Mouse (Mus musculus): ENCODE results near the gene Peli1. TPM values are rescaled to one million over a fixed set of nuclear protein-coding genes. Genes with fewer than 3 reads are reported as not detected.
A peak's percentile ranks its signal among the peaks of the same experiment; 100 is the strongest.

Gene Peli1
- polyA plus RNA-seq, 1 experiment from 2014 or later: 11.7 TPM

DNA sequence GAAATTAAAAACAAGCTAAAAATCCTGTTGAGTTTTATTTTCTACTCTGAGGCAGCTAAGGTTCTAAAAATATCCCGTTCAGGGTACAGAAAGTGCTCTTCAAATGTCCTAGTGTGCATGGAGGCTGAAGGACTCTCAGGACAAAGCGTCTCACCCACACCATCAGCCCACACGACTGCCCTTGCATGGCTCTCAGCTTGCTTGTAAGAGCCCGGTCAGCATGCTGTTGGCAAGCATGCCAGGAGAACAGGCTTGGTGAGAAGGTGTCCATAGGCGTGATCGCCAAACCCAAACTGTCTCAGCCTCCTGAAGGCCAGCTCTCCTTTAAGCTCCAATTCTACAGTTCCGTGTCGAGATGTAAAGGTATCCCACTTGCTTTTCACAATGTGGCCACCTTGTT is 29.7 kb upstream of the Peli1 start:
- Histone ChIP-seq H3K36me3 (replicated peaks) (no peaks in the 10 kb centered on the region), H3K4me2 (no peak overlapping the region), H3K27me3 (0 out of 2 replicates have a peak, but pooled peaks cover 2% of the 10 kb centered on the region), H3K9ac (no peak overlapping the region), H3K9me3 (replicated peaks) (no peaks in the 10 kb centered on the region), H3K27ac (replicated peaks) (no peak overlapping the region), H3K4me3 (replicated peaks) (no peak overlapping the region), H3K4me1 (replicated peaks) (no peaks in the 10 kb centered on the region)
- ATAC-seq (ENCODE audit: insufficient read depth): no peak
- WGBS (ENCODE audit: insufficient replicate concordance): 76% methylated on average over 8 of the region's 8 CpGs

DNA sequence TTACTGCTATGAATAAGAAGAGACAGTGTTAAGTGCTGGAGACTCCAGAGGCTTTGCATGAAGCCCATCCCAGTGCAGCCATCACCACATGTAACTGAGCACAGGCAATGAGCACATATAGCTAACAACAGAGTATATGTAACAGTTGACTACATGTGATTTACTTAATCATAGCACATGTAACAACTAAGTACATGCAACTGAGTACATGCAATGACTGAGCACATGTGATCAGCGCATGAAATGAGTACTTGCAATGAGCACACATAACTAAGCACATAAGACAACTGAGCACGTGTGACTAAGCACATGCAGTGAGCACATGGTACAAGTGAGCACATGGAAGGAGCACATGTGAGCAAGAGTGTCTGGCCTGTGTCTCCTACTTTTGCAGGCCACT is 29.0 kb upstream of the Peli1 start:
- Histone ChIP-seq H3K27me3 (0 out of 2 replicates have a peak, but pooled peaks cover 2% of the 10 kb centered on the region), H3K4me2 (no peak overlapping the region), H3K9ac (no peak overlapping the region), H3K36me3 (replicated peaks) (no peaks in the 10 kb centered on the region), H3K9me3 (replicated peaks) (no peaks in the 10 kb centered on the region), H3K4me3 (replicated peaks) (no peak overlapping the region), H3K4me1 (replicated peaks) (no peaks in the 10 kb centered on the region), H3K27ac (replicated peaks) (no peak overlapping the region)
- no peak for ATAC-seq (ENCODE audit: insufficient read depth)
- WGBS (ENCODE audit: insufficient replicate concordance): 69% methylated on average over 2 of the region's 2 CpGs

DNA sequence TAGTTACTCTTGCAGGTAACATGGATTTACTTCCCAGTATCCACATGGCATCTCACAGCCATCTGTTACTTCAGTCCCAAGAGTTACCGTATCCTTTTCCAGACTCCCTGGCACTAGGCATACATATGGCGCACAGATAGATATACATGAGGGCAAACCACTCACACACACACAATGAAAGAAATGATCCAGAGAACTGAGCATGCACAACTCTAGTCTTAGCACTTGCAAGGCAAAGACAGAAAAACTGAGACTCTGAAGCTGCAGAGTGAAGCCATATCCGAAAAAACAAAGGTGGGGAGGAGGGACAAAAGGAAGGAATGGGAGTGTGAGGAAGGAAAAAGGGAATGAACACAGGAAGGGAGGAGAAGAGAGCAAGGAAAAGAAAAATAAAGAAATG is 27.8 kb upstream of the Peli1 start:
- ATAC-seq (ENCODE audit: insufficient read depth): no peak
- H3K9me3 ChIP-seq (replicated peaks): no peaks in the 10 kb centered on the region

DNA sequence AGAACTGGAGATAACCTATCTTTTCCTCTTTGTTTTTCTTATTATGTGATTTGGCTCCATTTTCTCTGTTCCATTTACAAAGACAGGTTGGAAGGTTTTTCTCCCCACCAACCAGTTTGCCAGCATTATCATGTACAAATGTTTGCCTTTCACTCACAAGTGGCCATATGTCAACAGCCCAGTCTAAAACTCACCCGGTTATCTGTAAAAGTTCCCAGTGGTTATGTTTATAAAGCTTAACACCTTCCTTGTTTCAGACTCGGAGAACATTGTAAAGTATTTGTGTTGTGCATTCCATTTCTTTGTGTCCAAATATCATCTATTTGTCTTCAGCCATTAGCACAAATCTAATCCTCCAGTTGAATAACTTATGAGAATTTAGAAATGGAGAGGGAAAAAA is 11.7 kb upstream of the Peli1 start:
- Histone ChIP-seq H3K4me3 (replicated peaks) (no peak overlapping the region), H3K9me3 (replicated peaks) (no peaks in the 10 kb centered on the region), H3K4me1 (replicated peaks) (peaks cover 9% of the 10 kb centered on the region), H3K9ac (no peak overlapping the region), H3K27me3 (peaks cover 15% of the 10 kb centered on the region), H3K4me2 (no peak overlapping the region), H3K36me3 (replicated peaks) (no peaks in the 10 kb centered on the region), H3K27ac (replicated peaks) (no peak overlapping the region)
- WGBS (ENCODE audit: insufficient replicate concordance): 46% methylated on average over 2 of the region's 2 CpGs
- ATAC-seq (ENCODE audit: insufficient read depth): peak; percentile 49; the same call in 1 of the 2 replicates

More for the DNA sequence above, 27.8 kb upstream of the Peli1 start:
- H3K4me1 ChIP-seq (replicated peaks): no peaks in the 10 kb centered on the region
- H3K27me3 ChIP-seq: 0 out of 2 replicates have a peak, but pooled peaks cover 2% of the 10 kb centered on the region
- no peak overlapping the region for H3K4me3 ChIP-seq (replicated peaks)
- H3K4me2 ChIP-seq: no peak overlapping the region
- no peaks in the 10 kb centered on the region for H3K36me3 ChIP-seq (replicated peaks)
- no peak overlapping the region for H3K27ac ChIP-seq (replicated peaks)
- H3K9ac ChIP-seq: no peak overlapping the region
- 65% methylated on average over 3 of the region's 3 CpGs for WGBS (ENCODE audit: insufficient replicate concordance)

DNA sequence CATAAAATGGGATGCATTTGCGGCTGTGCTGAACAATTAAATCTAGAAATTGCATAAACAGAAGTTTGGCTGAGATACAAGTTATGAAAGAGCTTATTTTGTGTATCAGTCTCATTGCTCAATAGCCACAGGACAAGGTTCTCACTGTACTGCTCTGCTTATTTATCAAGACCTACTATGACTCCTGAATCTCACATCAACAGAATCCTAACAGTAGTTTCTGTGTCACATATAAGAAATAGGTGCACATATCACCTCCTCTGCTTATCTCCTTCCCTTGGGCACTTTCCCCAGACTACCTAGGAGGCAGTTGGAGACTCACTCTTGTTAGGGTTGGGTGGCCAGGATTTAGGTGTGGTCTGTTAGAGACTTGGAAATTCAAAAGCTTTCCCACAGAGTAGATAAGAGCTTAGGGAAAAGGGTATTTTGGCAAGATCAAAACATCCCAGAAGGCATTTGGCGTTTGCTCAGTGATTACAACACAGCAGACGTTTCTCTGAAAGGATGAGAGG is 11.2 kb upstream of the Peli1 start:
- H3K4me2 ChIP-seq: no peak overlapping the region
- peaks cover 9% of the 10 kb centered on the region for H3K4me1 ChIP-seq (replicated peaks)
- H3K4me3 ChIP-seq (replicated peaks): no peak overlapping the region
- H3K36me3 ChIP-seq (replicated peaks): no peaks in the 10 kb centered on the region
- WGBS (ENCODE audit: insufficient replicate concordance): 47% methylated on average over 3 of the region's 3 CpGs
- peaks cover 15% of the 10 kb centered on the region for H3K27me3 ChIP-seq
- ATAC-seq (ENCODE audit: insufficient read depth): peak; percentile 62
- H3K9ac ChIP-seq: no peak overlapping the region
- H3K9me3 ChIP-seq (replicated peaks): no peaks in the 10 kb centered on the region
- H3K27ac ChIP-seq (replicated peaks): no peak overlapping the region

DNA sequence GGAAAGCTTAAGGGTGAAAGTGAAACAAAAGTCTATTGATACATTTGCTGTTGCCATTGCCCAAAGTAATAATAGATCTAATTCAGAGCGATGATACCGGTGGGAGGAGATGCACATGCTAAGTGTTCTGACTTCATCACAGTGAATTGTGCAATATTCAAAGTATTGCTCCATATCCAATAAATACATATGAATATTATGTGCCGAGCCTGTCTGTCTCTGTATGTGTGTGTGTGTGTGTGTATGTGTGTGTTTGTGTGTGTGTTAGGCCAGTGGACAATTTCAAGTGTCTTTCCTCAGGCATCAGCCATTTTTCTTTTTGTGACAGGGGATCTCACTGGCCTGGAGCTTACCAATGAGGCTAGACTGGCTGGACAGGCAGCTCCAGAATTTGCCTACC is 9.9 kb upstream of the Peli1 start:
- Histone ChIP-seq H3K27me3 (peaks cover 9% of the 10 kb centered on the region; the same call in 1 of the 2 replicates), H3K9ac (no peak overlapping the region), H3K4me1 (replicated peaks) (peaks cover 9% of the 10 kb centered on the region), H3K36me3 (replicated peaks) (no peaks in the 10 kb centered on the region), H3K4me2 (no peak overlapping the region), H3K4me3 (replicated peaks) (no peak overlapping the region), H3K9me3 (replicated peaks) (no peaks in the 10 kb centered on the region), H3K27ac (replicated peaks) (no peak overlapping the region)
- 80% methylated on average over 3 of the region's 3 CpGs for WGBS (ENCODE audit: insufficient replicate concordance)
- no peak for ATAC-seq (ENCODE audit: insufficient read depth)

DNA sequence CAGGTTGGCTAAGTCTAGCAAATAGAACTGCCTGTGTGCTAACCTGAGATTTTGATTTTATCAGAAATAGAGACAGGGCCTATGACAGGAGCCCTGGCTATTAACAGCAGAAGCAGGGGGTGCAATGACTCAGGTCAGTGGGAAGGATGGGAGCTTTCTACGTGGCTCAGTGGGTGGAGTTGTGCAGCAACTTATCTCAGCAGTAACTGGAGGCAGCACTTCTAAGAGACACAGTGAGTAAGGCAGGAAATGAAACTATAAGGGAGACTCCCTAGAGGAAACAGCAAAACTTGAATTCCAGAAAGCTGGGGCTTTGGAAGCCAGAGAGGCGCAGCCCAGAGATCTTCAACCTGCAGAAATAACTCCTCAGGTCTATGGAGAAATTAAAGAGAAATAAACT is 8.4 kb upstream of the Peli1 start:
- Histone ChIP-seq H3K27me3 (peaks cover 8% of the 10 kb centered on the region; the same call in 1 of the 2 replicates), H3K9me3 (replicated peaks) (no peaks in the 10 kb centered on the region), H3K9ac (no peak overlapping the region), H3K4me3 (replicated peaks) (no peak overlapping the region), H3K27ac (replicated peaks) (no peak overlapping the region), H3K36me3 (replicated peaks) (no peaks in the 10 kb centered on the region), H3K4me2 (peak overlapping the region; percentile 36; the same call in 1 of the 2 replicates), H3K4me1 (replicated peaks) (peaks cover 9% of the 10 kb centered on the region)
- ATAC-seq (ENCODE audit: insufficient read depth): peak; percentile 87
- WGBS (ENCODE audit: insufficient replicate concordance): 24% methylated on average over 2 of the region's 2 CpGs

DNA sequence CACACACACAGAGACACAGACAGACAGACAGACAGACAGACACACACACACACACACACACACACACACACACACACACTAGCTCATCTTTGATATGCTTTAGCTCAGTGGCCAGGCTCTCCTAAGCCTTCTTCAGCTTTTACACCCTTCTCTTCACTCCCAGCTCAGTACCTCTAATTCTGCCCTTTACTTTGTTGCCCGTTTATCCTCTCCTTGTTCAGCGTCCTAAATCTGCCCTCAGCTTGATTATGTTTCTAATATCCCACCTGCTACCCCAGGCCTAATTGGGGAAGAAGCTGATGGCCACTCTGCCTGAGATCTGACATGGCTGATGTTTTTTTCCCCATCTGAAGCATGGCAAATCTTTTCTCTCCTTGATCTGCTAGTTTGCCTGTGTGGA is 2.7 kb upstream of the Peli1 start:
- WGBS (ENCODE audit: insufficient replicate concordance): 51% methylated on average over 2 of the region's 2 CpGs
- H3K4me1 ChIP-seq (replicated peaks): peaks cover 11% of the 10 kb centered on the region
- no peak overlapping the region for H3K4me3 ChIP-seq (replicated peaks)
- H3K36me3 ChIP-seq (replicated peaks): no peaks in the 10 kb centered on the region
- no peak for ATAC-seq (ENCODE audit: insufficient read depth)
- peaks cover 12% of the 10 kb centered on the region; the same call in 1 of the 2 replicates for H3K27me3 ChIP-seq
- no peak overlapping the region for H3K9ac ChIP-seq
- no peak overlapping the region for H3K27ac ChIP-seq (replicated peaks)
- H3K4me2 ChIP-seq: no peak overlapping the region
- H3K9me3 ChIP-seq (replicated peaks): no peaks in the 10 kb centered on the region

DNA sequence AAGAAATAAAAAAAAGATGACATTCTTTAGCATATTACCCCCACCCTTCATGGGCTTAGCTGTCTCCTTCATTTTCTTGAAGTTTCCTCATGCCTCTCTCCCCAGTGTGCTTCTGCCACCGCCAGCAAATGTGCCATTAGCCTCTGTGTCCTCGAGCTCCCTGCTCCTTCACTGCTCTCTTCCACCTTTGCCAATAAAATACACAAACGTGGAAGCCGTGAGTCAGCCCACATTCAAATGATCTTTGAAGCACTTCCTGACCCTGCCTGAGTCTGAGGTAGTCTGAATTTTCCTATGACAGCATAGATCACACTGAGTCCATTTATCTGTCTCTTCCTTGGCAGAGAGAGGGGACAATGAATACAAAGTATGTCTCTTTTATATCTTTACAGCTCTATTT is 1.5 kb upstream of the Peli1 start:
- H3K4me2 ChIP-seq: no peak overlapping the region
- ATAC-seq (ENCODE audit: insufficient read depth): no peak
- 39% methylated on average over 4 of the region's 4 CpGs for WGBS (ENCODE audit: insufficient replicate concordance)
- H3K4me3 ChIP-seq (replicated peaks): no peak overlapping the region
- H3K9me3 ChIP-seq (replicated peaks): no peaks in the 10 kb centered on the region
- peaks cover 15% of the 10 kb centered on the region for H3K4me1 ChIP-seq (replicated peaks)
- H3K9ac ChIP-seq: no peak overlapping the region
- no peak overlapping the region for H3K27ac ChIP-seq (replicated peaks)
- no peaks in the 10 kb centered on the region for H3K36me3 ChIP-seq (replicated peaks)
- H3K27me3 ChIP-seq: peaks cover 12% of the 10 kb centered on the region; the same call in 1 of the 2 replicates

DNA sequence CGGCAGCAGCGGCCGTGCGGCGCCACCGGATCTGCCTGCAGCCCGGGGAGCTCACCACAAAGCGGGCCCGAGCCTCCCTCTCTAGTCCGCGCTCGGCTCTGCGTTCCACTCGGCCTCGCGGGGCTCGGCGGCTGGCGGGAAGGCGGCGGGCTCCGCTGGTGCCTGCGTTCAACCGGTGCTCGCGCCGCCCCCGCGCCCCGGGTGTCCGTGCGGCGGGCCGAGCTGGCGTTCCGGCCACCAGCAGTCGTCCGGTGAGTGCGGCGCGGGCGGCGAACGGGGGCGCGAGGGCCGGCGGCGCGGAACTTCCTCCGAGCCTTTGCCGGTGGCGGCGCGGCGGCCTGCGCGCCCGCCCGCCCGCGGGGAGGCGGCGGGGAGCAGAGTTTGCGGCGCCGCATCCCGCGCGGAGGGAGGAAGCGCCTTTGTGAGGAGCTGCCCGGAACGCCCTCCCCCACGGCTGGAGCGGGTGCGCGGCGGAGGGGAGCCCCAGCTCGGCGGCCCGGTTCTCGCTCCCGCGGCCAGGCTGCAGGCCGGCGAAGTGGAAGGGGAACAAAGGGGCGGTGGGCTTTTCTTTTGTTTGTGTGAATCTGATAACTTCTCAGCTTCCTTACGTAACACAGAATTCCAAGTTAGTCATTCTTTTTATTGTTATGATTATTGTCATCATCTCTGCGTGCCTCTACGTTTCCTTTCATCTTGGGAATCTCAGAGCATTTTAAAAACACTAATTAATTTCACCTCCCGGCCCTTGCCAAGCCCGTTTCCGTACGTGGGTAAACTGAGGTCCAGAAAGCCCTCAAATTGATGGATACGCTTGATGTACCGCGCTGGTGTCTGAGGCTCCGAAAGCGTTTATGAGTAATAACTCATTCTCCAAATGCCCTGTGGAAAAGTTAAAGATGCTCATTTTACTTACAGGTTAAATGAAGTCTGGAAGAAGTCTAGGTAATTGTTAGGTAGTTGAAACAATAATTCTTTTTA is 626 bp downstream of the Peli1 start:
- H3K9me3 ChIP-seq (replicated peaks): no peaks in the 10 kb centered on the region
- peak overlapping the region; percentile 97 for H3K9ac ChIP-seq
- H3K4me3 ChIP-seq (replicated peaks): peak overlapping the region; percentile 94
- 1% methylated on average over 86 of the region's 99 CpGs for WGBS (ENCODE audit: insufficient replicate concordance)
- H3K27ac ChIP-seq (replicated peaks): peak overlapping the region; percentile 96
- peaks cover 9% of the 10 kb centered on the region; the same call in 1 of the 2 replicates for H3K27me3 ChIP-seq
- ATAC-seq (ENCODE audit: insufficient read depth): peak; percentile 75
- peaks cover 18% of the 10 kb centered on the region for H3K4me1 ChIP-seq (replicated peaks)
- no peaks in the 10 kb centered on the region for H3K36me3 ChIP-seq (replicated peaks)
- peak overlapping the region; percentile 79 for H3K4me2 ChIP-seq

DNA sequence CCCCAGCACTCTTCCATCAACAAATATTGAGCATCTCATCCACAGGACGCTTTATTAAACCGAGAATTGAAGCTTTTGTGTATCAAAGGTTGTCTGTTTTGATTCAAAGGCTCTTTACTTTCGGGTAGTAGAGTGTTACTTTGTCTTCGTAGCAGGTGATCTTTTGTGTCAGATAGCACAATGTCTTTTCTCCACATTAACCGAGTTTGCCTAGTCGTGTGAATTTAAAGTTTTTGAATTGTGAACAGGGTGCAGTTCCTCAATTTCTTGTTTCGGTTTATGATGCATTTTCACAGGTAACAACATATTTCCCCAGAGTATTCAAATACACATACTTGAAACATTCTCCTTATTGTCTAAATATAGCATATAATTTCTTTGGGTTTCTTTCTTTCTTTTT is 1.5 kb downstream of the Peli1 start:
- H3K9me3 ChIP-seq (replicated peaks): no peaks in the 10 kb centered on the region
- 0 out of 2 replicates have a peak overlapping the region, but pooled peaks have one; percentile 10 for H3K27ac ChIP-seq (replicated peaks)
- H3K4me1 ChIP-seq (replicated peaks): peaks cover 18% of the 10 kb centered on the region
- WGBS (ENCODE audit: insufficient replicate concordance): 7% methylated on average over 7 of the region's 7 CpGs
- H3K36me3 ChIP-seq (replicated peaks): no peaks in the 10 kb centered on the region
- peak overlapping the region; percentile 94 for H3K4me3 ChIP-seq (replicated peaks)
- ATAC-seq (ENCODE audit: insufficient read depth): no peak
- peak overlapping the region; percentile 97 for H3K9ac ChIP-seq
- H3K4me2 ChIP-seq: peak overlapping the region; percentile 79
- peaks cover 4% of the 10 kb centered on the region; the same call in 1 of the 2 replicates for H3K27me3 ChIP-seq
